Mouse (Mus musculus) olfactory bulb, adult 2 months (tissue): ENCODE results near the gene Mettl26.

Source experiments
- CTCF ChIP-seq: fragments of 200-500 bp; IDR thresholded peaks from 2 replicates; pipeline ENCODE4 v1.5.1; 2012; ENCODE audit warnings: low read depth, mild to moderate bottlenecking, low read length, moderate library complexity; ENCODE audit not compliant: insufficient read depth
- POLR2A ChIP-seq: fragments of 200-500 bp; IDR thresholded peaks from 2 replicates; pipeline ENCODE4 v1.6.1; 2012; ENCODE audit warnings: mild to moderate bottlenecking, low read depth, low read length, moderate library complexity; ENCODE audit not compliant: insufficient read depth

GRCm38 (mm10) chr17:25895415-25895814, 20.5 kb downstream of the Mettl26 start:
- TF ChIP-seq POLR2A (no peak), CTCF (no peak)
